Mouse (Mus musculus) ES-Bruce4 (cell line): ENCODE results near the gene En2.

Experiments
- CTCF ChIP-seq: IDR thresholded peaks from one replicate; pipeline ENCODE4 v1.8.1; 2011; ENCODE audit warnings: low read depth, low read length
- EP300 ChIP-seq: IDR thresholded peaks from 2 replicates; pipeline ENCODE4 v1.6.1; 2011; ENCODE audit warnings: low read depth, low read length; ENCODE audit not compliant: insufficient read depth

GRCm38 (mm10) chr5:28176023-28176422 lies 10.5 kb downstream of the En2 start:
- TF ChIP-seq CTCF (no peak), EP300 (no peak)
